Mouse (Mus musculus): ENCODE results near the gene Bola2. TPM values are rescaled to one million over a fixed set of nuclear protein-coding genes. Genes with fewer than 3 reads are reported as not detected.

Bola2 gene
- polyA plus RNA-seq, 1 experiment from 2014 or later: 126 TPM

GRCm38 (mm10) chr7:126746066-126746465 is 50.9 kb downstream of the Bola2 start:
- Histone ChIP-seq H3K27ac (ENCODE audit: low read depth, low read length) (no peak overlapping the region), H3K27me3 (ENCODE audit: control insufficient read depth, insufficient read depth, low read length) (no peaks in the 10 kb centered on the region), H3K9me3 (replicated peaks; ENCODE audit: control insufficient read depth, low read length) (no peaks in the 10 kb centered on the region), H3K9ac (ENCODE audit: low read depth, low read length) (no peak overlapping the region), H3K4me3 (ENCODE audit: low read depth, low read length) (no peak overlapping the region), H3K36me3 (ENCODE audit: control insufficient read depth, insufficient read depth, low read length) (no peaks in the 10 kb centered on the region), H3K4me2 (no peak overlapping the region; the same call in 1 of the 2 replicates), H3K4me1 (ENCODE audit: control insufficient read depth, insufficient read depth, low read length) (no peaks in the 10 kb centered on the region)
- ATAC-seq (replicated peaks; ENCODE audit: insufficient number of reproducible peaks, low FRiP score, low TSS enrichment): no peak
- 75% methylated on average over 12 of the region's 12 CpGs for WGBS (ENCODE audit: insufficient replicate concordance)

- 26% methylated on average over 6 of the region's 6 CpGs for WGBS (ENCODE audit: insufficient replicate concordance)
- Histone ChIP-seq H3K9me3 (replicated peaks; ENCODE audit: control insufficient read depth, low read length) (no peaks in the 10 kb centered on the region), H3K27me3 (ENCODE audit: control insufficient read depth, insufficient read depth, low read length) (no peaks in the 10 kb centered on the region), H3K4me3 (ENCODE audit: low read depth, low read length) (no peak overlapping the region), H3K27ac (ENCODE audit: low read depth, low read length) (no peak overlapping the region), H3K36me3 (ENCODE audit: control insufficient read depth, insufficient read depth, low read length) (no peaks in the 10 kb centered on the region), H3K9ac (ENCODE audit: low read depth, low read length) (no peak overlapping the region), H3K4me2 (no peak overlapping the region), H3K4me1 (ENCODE audit: control insufficient read depth, insufficient read depth, low read length) (no peaks in the 10 kb centered on the region)
- ATAC-seq (replicated peaks; ENCODE audit: insufficient number of reproducible peaks, low FRiP score, low TSS enrichment): no peak
Observed at GRCm38 (mm10) chr7:126746798-126747197, 51.6 kb downstream of the Bola2 start.

GRCm38 (mm10) chr7:126748824-126749223 is 53.6 kb downstream of the Bola2 start:
- no peak for ATAC-seq (replicated peaks; ENCODE audit: insufficient number of reproducible peaks, low FRiP score, low TSS enrichment)
- 65% methylated on average over 7 of the region's 7 CpGs for WGBS (ENCODE audit: insufficient replicate concordance)
- Histone ChIP-seq H3K9ac (ENCODE audit: low read depth, low read length) (no peak overlapping the region), H3K27me3 (ENCODE audit: control insufficient read depth, insufficient read depth, low read length) (no peaks in the 10 kb centered on the region), H3K9me3 (replicated peaks; ENCODE audit: control insufficient read depth, low read length) (no peaks in the 10 kb centered on the region), H3K4me2 (no peak overlapping the region), H3K4me3 (ENCODE audit: low read depth, low read length) (no peak overlapping the region), H3K36me3 (ENCODE audit: control insufficient read depth, insufficient read depth, low read length) (no peaks in the 10 kb centered on the region), H3K4me1 (ENCODE audit: control insufficient read depth, insufficient read depth, low read length) (no peaks in the 10 kb centered on the region), H3K27ac (ENCODE audit: low read depth, low read length) (no peak overlapping the region)

Other genes with a start within 250 kb of the Bola2 start
- 5.0 and 7.5 TPM in 2 replicates for gene Atp2a1, start 232.3 kb upstream of the Bola2 start, polyA plus RNA-seq (2014; fragmentation: Nextera tagmentation; extraction: Ambion mirVana)
- gene Sh2b1, start 220.0 kb upstream of the Bola2 start, polyA plus RNA-seq (2014; fragmentation: Nextera tagmentation; extraction: Ambion mirVana): 33.7 and 36.0 TPM in 2 replicates
- gene Tufm, start 208.0 kb upstream of the Bola2 start, polyA plus RNA-seq (2014; fragmentation: Nextera tagmentation; extraction: Ambion mirVana): 167 and 187 TPM in 2 replicates
- 38.2 and 39.9 TPM in 2 replicates for gene Atxn2l, start 192.0 kb upstream of the Bola2 start, polyA plus RNA-seq (2014; fragmentation: Nextera tagmentation; extraction: Ambion mirVana)
- 129 and 133 TPM in 2 replicates for gene Eif3c, start 129.0 kb upstream of the Bola2 start, polyA plus RNA-seq (2014; fragmentation: Nextera tagmentation; extraction: Ambion mirVana)
- gene Apobr, start 110.5 kb upstream of the Bola2 start, polyA plus RNA-seq (2014; fragmentation: Nextera tagmentation; extraction: Ambion mirVana): 0.13 and 0.31 TPM in 2 replicates
- gene Cln3, start 109.6 kb upstream of the Bola2 start, polyA plus RNA-seq (2014; fragmentation: Nextera tagmentation; extraction: Ambion mirVana): 16.3 and 19.7 TPM in 2 replicates
- gene Il27, start 100.5 kb upstream of the Bola2 start, polyA plus RNA-seq (2014; fragmentation: Nextera tagmentation; extraction: Ambion mirVana): not detected in 2 replicates
- 1.2 and 2.8 TPM in 2 replicates for gene Nupr1, start 64.5 kb upstream of the Bola2 start, polyA plus RNA-seq (2014; fragmentation: Nextera tagmentation; extraction: Ambion mirVana)
- 24.7 and 28.9 TPM in 2 replicates for gene Sgf29, start 46.1 kb upstream of the Bola2 start, polyA plus RNA-seq (2014; fragmentation: Nextera tagmentation; extraction: Ambion mirVana)
- gene Sult1a1, start 19.0 kb upstream of the Bola2 start, polyA plus RNA-seq (2014; fragmentation: Nextera tagmentation; extraction: Ambion mirVana): 2.4 and 2.5 TPM in 2 replicates
- gene Slx1b, start 383 bp downstream of the Bola2 start, polyA plus RNA-seq (2014; fragmentation: Nextera tagmentation; extraction: Ambion mirVana): 6.1 and 6.7 TPM in 2 replicates
- 13.1 and 13.8 TPM in 2 replicates for gene Coro1a, start 12.4 kb downstream of the Bola2 start, polyA plus RNA-seq (2014; fragmentation: Nextera tagmentation; extraction: Ambion mirVana)
- gene Mapk3, start 64.2 kb downstream of the Bola2 start, polyA plus RNA-seq (2014; fragmentation: Nextera tagmentation; extraction: Ambion mirVana): 48.2 and 52.1 TPM in 2 replicates
- gene Gdpd3, start 70.9 kb downstream of the Bola2 start, polyA plus RNA-seq (2014; fragmentation: Nextera tagmentation; extraction: Ambion mirVana): 0.92 and 1.4 TPM in 2 replicates
- 79.6 and 84.9 TPM in 2 replicates for gene Ypel3, start 81.6 kb downstream of the Bola2 start, polyA plus RNA-seq (2014; fragmentation: Nextera tagmentation; extraction: Ambion mirVana)
- 0.31 and 0.45 TPM in 2 replicates for gene Tbx6, start 86.1 kb downstream of the Bola2 start, polyA plus RNA-seq (2014; fragmentation: Nextera tagmentation; extraction: Ambion mirVana)
- gene Ppp4c, start 97.1 kb downstream of the Bola2 start, polyA plus RNA-seq (2014; fragmentation: Nextera tagmentation; extraction: Ambion mirVana): 204 and 213 TPM in 2 replicates
- 0.40 and 0.41 TPM in 2 replicates for gene Fam57b, start 102.3 kb downstream of the Bola2 start, polyA plus RNA-seq (2014; fragmentation: Nextera tagmentation; extraction: Ambion mirVana)
- gene 4930451I11Rik, start 136.2 kb downstream of the Bola2 start, polyA plus RNA-seq (2014; fragmentation: Nextera tagmentation; extraction: Ambion mirVana): not detected in 2 replicates
- gene Doc2a, start 152.0 kb downstream of the Bola2 start, polyA plus RNA-seq (2014; fragmentation: Nextera tagmentation; extraction: Ambion mirVana): 0.17 and 0.96 TPM in 2 replicates
- gene Hirip3, start 166.6 kb downstream of the Bola2 start, polyA plus RNA-seq (2014; fragmentation: Nextera tagmentation; extraction: Ambion mirVana): 15.5 and 17.0 TPM in 2 replicates
- gene Ino80e, start 167.0 kb downstream of the Bola2 start, polyA plus RNA-seq (2014; fragmentation: Nextera tagmentation; extraction: Ambion mirVana): 69.8 and 76.1 TPM in 2 replicates
- gene Taok2, start 189.3 kb downstream of the Bola2 start, polyA plus RNA-seq (2014; fragmentation: Nextera tagmentation; extraction: Ambion mirVana): 19.4 and 25.9 TPM in 2 replicates
- 13.5 and 18.3 TPM in 2 replicates for gene Tmem219, start 227.5 kb downstream of the Bola2 start, polyA plus RNA-seq (2014; fragmentation: Nextera tagmentation; extraction: Ambion mirVana)
- 11.5 and 12.6 TPM in 2 replicates for gene Kctd13, start 233.5 kb downstream of the Bola2 start, polyA plus RNA-seq (2014; fragmentation: Nextera tagmentation; extraction: Ambion mirVana)